Mouse (Mus musculus): ENCODE results near the gene Slc35a1.

Slc35a1 gene

GRCm38 (mm10) chr4:34673721-34674120, 13.5 kb downstream of the Slc35a1 start:
- CTCF ChIA-PET, result no interaction called here
- POLR2A ChIA-PET, result interaction anchor here in 1 of 4 experiments (0.6 to 3.5 kb wide), 3 partner anchors 12 to 719 kb away, joined by 5 to 18 read pairs (median 6); no protein-coding TSS in a partner anchor

DNA sequence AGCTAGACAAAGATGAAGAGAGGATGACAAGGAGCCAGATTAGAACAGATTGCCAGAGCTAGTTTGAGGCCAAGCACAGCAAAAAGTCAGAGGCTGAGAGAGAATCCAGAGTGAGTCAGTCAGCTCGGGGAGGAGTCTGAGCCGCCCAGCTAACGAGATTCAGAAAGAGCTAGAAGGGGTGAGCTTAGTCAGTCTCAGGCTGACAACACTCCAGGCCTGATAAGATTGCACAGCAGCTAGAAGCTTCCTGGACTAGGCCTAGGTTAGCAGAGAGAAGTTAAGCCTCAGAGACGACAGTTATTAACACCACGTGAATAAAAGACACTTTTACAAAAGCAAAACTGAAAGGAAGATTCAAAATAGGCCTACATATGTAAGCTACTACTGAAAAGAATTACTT, 19.3 kb downstream of the Slc35a1 start:
- POLR2A ChIA-PET, result interaction anchor here in 2 of 4 experiments (1.2 to 1.4 kb wide), 2 partner anchors 11 kb away, joined by 3 read pairs; no protein-coding TSS in a partner anchor
- CTCF ChIA-PET, result interaction anchor here in 1 of 4 experiments (0.6 kb wide), 1 partner anchor 222 kb away, joined by 5 read pairs; no protein-coding TSS in a partner anchor

DNA sequence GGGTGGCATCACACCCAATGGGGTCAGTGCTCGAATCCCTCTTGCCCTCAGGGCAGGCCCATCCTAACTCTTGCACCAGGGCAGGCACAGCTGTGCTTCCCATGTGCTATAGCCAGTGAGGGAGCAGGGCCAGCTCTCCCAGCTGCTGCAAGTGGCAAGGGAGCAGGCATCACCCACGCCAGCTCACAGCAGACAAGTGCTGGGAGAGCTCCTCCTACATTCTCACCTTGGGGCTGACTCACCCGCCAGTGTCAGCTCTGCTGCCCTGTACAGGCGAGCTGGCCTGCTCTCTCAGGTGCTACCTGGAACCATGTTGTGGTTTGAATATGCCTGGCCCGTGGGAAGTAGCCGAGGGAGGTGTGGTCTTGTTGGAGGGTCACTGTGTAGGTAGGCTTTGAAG, 25.3 kb downstream of the Slc35a1 start:
- CTCF ChIA-PET, result no interaction called here
- POLR2A ChIA-PET, result interaction anchor here (0.8 to 2.7 kb wide), 9 partner anchors 10 to 224 kb away, joined by 3 to 18 read pairs (median 4); partner anchors contain the start of genes Orc3 (in 1 of the 4) and Rars2 (in 1 of the 4)

DNA sequence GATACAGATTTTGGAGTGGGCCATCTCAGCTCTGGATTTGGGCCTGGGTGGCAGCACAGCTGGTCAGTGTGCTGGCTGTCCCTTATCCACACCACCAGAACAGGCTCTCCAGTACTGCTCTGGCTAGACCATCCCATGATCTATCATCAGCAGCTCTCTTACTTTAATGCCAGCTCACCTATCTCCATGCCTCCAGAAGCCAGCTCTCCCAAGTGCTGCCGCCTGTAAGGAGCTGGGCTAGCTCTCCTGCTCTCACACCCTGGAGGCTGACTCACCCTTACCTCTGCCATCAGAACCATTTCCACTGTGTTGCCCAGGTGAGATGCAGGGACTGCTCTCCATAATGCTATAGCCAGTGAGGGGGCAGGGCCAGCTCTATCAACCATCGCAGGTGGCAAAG, 25.7 kb downstream of the Slc35a1 start:
- POLR2A ChIA-PET, result interaction anchor here (0.6 to 2.7 kb wide), 12 partner anchors 8 to 225 kb away, joined by 3 to 18 read pairs (median 4); partner anchors contain the start of genes Orc3 (in 1 of the 4) and Rars2 (in 1 of the 4)
- CTCF ChIA-PET, result no interaction called here

DNA sequence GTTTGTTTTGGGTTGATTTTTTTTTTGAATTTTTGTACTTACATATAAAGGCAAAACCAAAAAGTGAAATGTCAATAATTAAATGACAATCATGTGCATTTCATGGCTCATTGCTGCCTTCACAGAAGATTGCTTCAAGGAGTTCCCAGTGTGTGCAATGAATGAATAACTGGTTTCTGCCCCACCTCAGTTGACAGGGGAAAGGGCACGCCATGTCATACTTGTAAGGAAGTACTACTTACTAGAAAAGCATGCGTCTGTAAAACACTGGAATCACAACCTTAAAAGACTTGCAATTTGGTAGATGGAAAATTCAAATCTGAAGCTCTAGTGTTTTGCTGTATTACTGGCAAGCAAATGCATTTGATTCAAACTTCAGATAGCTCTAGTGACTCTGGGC, 28.2 kb downstream of the Slc35a1 start:
- ChIA-PET CTCF (no interaction called here), POLR2A (no interaction called here)

- ChIA-PET CTCF (no interaction called here), POLR2A (interaction anchor here in 1 of 4 experiments (0.7 to 2.5 kb wide), 3 partner anchors 11 to 122 kb away, joined by 3 to 7 read pairs (median 3); no protein-coding TSS in a partner anchor)
Observed at GRCm38 (mm10) chr4:34656101-34656500, 31.1 kb downstream of the Slc35a1 start.

- CTCF ChIA-PET, result no interaction called here
- POLR2A ChIA-PET, result no interaction called here
Observed at GRCm38 (mm10) chr4:34653179-34653578, 34.1 kb downstream of the Slc35a1 start.

- ChIA-PET POLR2A (interaction anchor here in 1 of 4 experiments (0.8 to 1.6 kb wide), 5 partner anchors 10 to 29 kb away, joined by 3 to 7 read pairs (median 3); partner anchors contain the start of genes Orc3 and Rars2), CTCF (no interaction called here)
Observed at GRCm38 (mm10) chr4:34644779-34645178, 42.5 kb downstream of the Slc35a1 start.

- ChIA-PET POLR2A (no interaction called here), CTCF (no interaction called here)
Observed at GRCm38 (mm10) chr4:34640731-34641130, 46.5 kb downstream of the Slc35a1 start.

- ChIA-PET POLR2A (interaction anchor here in 1 of 4 experiments (0.6 kb wide), 1 partner anchor 21 kb away, joined by 3 read pairs; no protein-coding TSS in a partner anchor), CTCF (interaction anchor here in 1 of 4 experiments (0.6 kb wide), 1 partner anchor 1105 kb away, joined by 3 read pairs; no protein-coding TSS in a partner anchor)
Observed at GRCm38 (mm10) chr4:34639745-34640364, 47.4 kb downstream of the Slc35a1 start.

DNA sequence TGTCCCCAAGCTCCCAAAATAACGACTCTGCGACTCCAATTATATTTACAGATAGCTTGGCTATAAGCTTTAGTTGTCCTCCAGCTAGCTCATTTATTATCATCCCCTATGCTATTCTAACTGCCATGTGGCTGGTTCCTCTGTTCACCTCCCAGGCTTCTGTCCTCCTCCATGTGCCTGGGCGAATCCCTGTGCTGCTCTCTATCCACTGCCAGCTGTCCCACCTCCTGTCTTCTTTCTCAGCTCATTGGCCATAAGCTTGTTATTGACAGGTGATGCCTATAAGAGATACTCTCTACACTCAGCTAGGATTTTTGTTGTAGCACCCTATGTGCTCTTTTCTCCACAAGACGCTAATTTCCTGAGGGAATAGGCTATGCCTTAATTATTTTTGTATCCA, 49.4 kb downstream of the Slc35a1 start:
- ChIA-PET CTCF (interaction anchor here in 2 of 4 experiments (0.6 kb wide), 2 partner anchors 13 to 921 kb away, joined by 4 read pairs; no protein-coding TSS in a partner anchor), POLR2A (interaction anchor here in 2 of 4 experiments (0.7 to 1.7 kb wide), 5 partner anchors 9 to 34 kb away, joined by 3 to 6 read pairs (median 3); no protein-coding TSS in a partner anchor)

DNA sequence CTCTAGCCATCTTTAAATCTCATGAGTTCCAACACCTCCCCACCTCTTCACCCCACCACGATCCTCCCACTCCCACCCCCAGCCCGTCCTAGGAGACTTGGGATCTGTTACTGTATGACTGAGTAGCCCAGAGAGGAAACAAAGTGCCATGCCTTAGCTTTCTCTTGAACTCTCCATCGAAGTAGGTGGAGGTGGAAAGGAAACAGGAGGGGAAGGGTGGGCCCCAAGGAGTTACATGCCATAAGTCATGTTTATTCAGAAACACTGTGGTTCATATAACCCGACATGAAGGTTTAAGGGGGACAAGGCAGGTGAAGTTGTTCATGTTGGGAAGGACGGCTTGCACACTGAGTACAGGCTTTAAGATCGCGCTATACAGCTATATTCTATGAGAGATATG, 49.9 kb downstream of the Slc35a1 start:
- CTCF ChIA-PET, result interaction anchor here in 3 of 4 experiments (0.6 to 1.0 kb wide), 4 partner anchors 12 to 921 kb away, joined by 3 to 4 read pairs (median 4); no protein-coding TSS in a partner anchor
- POLR2A ChIA-PET, result interaction anchor here in 2 of 4 experiments (0.6 to 1.7 kb wide), 7 partner anchors 9 to 56 kb away, joined by 3 to 6 read pairs (median 3); partner anchors contain the start of gene Slc35a1 (in 1 of the 2)

- ChIA-PET CTCF (interaction anchor here in 2 of 4 experiments (0.7 to 1.0 kb wide), 2 partner anchors 59 to 428 kb away, joined by 3 read pairs; no protein-coding TSS in a partner anchor), POLR2A (interaction anchor here in 2 of 4 experiments (0.6 to 1.4 kb wide), 3 partner anchors 21 to 165 kb away, joined by 3 read pairs; no protein-coding TSS in a partner anchor)
Observed at GRCm38 (mm10) chr4:34636036-34636435, 51.2 kb downstream of the Slc35a1 start.

DNA sequence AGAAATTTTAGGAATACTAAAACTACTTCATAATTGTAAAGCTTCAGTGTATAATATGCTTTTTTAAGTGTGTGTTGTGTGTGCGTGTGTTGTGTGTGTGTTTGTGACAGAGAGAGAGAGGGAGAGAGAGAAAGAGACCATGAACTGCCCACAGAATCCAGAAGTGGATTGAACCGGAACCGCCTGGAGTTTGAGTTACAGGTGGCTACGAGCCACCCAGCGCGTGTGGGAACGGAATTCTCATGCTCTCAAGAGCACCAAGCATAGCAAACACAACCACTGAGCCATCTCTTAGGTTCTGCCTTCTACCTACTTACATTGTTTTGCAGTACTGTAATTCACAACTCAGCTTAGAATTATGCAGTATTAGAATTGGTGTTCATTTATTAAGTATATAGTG, 53.1 kb downstream of the Slc35a1 start:
- ChIA-PET POLR2A (interaction anchor here in 1 of 4 experiments (1.0 to 1.6 kb wide), 2 partner anchors 11 kb away, joined by 3 read pairs; no protein-coding TSS in a partner anchor), CTCF (no interaction called here)

DNA sequence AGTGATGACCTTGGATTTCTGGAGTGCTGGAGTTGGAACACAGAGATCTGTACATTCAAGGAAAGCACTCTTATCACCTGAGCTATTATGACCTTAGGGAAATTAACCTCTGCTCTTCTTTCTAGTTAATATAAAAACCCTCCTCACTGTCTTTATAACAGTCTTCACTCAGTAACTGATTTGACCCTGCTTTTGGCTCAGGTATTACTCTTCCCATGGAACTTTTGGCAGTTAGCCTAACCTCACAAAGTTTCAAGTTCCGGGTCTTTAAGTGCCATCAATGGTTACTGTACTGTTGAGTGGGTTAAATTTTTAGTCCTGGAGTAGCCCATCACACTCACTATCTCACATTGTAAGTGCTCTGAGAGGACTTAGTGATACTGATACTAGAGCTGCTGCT, 57.3 kb downstream of the Slc35a1 start:
- CTCF ChIA-PET, result no interaction called here
- POLR2A ChIA-PET, result interaction anchor here in 1 of 4 experiments (0.6 kb wide), 1 partner anchor 50 kb away, joined by 3 read pairs; no protein-coding TSS in a partner anchor

- CTCF ChIA-PET, result no interaction called here
- POLR2A ChIA-PET, result interaction anchor here in 2 of 4 experiments (0.9 to 2.1 kb wide), 5 partner anchors 10 to 36 kb away, joined by 3 to 7 read pairs (median 3); partner anchors contain the start of genes Orc3 (in 1 of the 2) and Rars2 (in 1 of the 2)
Observed at GRCm38 (mm10) chr4:34626401-34626800, 60.8 kb downstream of the Slc35a1 start.

DNA sequence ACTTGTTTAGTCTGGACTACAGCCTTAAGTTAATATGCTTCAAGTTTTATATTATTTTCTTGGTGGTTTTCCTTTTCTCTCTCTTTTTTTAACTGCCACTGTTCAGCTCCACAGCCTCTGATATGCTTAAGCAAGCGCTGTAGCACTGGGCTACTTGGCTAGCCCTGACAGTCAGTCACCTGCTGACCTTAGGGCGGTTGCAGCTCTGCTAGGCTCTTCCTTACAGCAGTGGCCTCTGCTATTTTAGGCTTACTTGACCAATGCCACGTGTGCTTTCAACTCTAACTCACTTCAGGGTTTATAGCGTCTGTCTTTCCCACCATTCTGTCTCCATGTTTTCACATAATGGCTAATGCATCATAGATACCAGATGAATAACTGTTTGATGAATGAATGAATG, 61.7 kb downstream of the Slc35a1 start:
- CTCF ChIA-PET, result no interaction called here
- POLR2A ChIA-PET, result interaction anchor here in 2 of 4 experiments (0.9 to 2.1 kb wide), 5 partner anchors 9 to 37 kb away, joined by 3 to 7 read pairs (median 3); partner anchors contain the start of genes Orc3 (in 1 of the 2) and Rars2 (in 1 of the 2)

DNA sequence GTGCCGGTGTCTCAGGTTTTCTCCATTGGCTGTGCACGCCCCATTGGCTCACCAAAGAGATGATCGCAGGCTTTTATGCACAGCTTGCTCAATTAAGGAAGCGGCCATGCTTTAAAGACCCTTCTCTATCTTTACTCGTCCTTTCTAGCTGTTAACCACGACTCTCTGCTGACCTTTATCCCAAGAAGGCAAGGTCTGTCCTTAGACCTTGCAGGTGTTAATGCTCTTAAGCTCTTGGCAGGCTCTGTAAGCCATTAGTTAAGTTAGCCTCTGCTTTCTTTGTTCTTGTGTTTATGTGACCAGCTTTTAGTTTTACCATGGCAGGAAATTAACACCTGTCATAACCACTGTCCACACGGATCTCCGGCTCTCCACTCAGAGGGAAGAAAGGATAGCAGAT, 71.1 kb downstream of the Slc35a1 start:
- ChIA-PET POLR2A (interaction anchor here in 3 of 4 experiments (1.1 to 2.6 kb wide), 17 partner anchors 10 to 304 kb away, joined by 3 to 10 read pairs (median 6); partner anchors contain the start of gene Akirin2 (in 1 of the 3)), CTCF (interaction anchor here in 1 of 4 experiments (0.5 kb wide), 1 partner anchor 307 kb away, joined by 3 read pairs; no protein-coding TSS in a partner anchor)

DNA sequence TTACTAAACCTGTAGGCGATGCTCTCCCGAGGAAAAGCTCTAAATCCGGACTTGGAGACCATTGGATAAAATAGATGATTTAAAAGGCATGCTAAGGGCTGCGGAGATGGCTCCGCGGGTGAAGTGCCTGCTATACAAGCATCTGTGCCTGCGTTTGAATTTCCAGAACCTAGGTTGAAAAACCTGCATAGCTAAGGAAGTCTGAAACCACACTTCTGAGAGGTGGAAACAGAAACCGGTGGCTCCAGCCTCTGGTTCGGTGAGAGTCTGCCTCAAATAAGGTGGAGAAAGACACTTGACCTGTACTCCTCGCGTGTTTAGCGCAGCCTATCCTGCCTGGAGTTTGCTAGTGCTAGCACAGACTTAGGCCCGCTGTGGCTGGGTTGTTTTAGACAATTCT, 71.9 kb downstream of the Slc35a1 start:
- ChIA-PET CTCF (no interaction called here), POLR2A (interaction anchor here in 3 of 4 experiments (0.9 to 2.6 kb wide), 23 partner anchors 8 to 305 kb away, joined by 3 to 10 read pairs (median 5); partner anchors contain the start of gene Akirin2 (in 1 of the 3))

All from embryonic stem cell, embryonic (primary cell).